Mouse (Mus musculus) forebrain, embryonic 15.5 days (tissue): ENCODE measurements at regions not wholly inside any gene's neighbourhood (a gene's known extent, or its start where the extent isn't known, plus 50 kb on each side); places are given as distances from the start of the nearest gene placed in this dataset.

Experiments
- ATAC-seq: fragments of 200-750 bp; cut with Nextera tagmentation; replicated peaks from 2 replicates; pipeline ENCODE4 v1.8.0; 2017; ENCODE audit warnings: mild to moderate bottlenecking, moderate TSS enrichment, moderate library complexity
- H3K27ac ChIP-seq: fragments of 300-500 bp; sonication (generic); replicated peaks from 2 replicates; pipeline ENCODE4 v1.5.1; 2015; ENCODE audit warnings: mild to moderate bottlenecking, inconsistent platforms
- H3K27me3 ChIP-seq: fragments of 300-500 bp; sonication (generic); 2 replicates; pipeline ENCODE4 v1.6.1; 2015; ENCODE audit warnings: inconsistent platforms
- H3K36me3 ChIP-seq: fragments of 300-500 bp; sonication (generic); 2 replicates; pipeline ENCODE4 v1.6.1; 2015; ENCODE audit warnings: mild to moderate bottlenecking, inconsistent platforms
- H3K4me1 ChIP-seq: fragments of 300-500 bp; sonication (generic); 2 replicates; pipeline ENCODE4 v1.6.1; 2015; ENCODE audit warnings: inconsistent platforms
- H3K4me2 ChIP-seq: fragments of 300-500 bp; sonication (generic); replicated peaks from 2 replicates; pipeline ENCODE4 v1.6.1; 2015; ENCODE audit warnings: mild to moderate bottlenecking, inconsistent platforms
- H3K4me3 ChIP-seq: fragments of 300-500 bp; sonication (generic); 2 replicates; pipeline ENCODE4 v1.5.1; 2015; ENCODE audit warnings: mild to moderate bottlenecking, inconsistent platforms
- H3K9ac ChIP-seq: fragments of 300-500 bp; sonication (generic); replicated peaks from 2 replicates; pipeline ENCODE4 v1.6.1; 2015; ENCODE audit warnings: mild to moderate bottlenecking, inconsistent platforms
- H3K9me3 ChIP-seq: fragments of 300-500 bp; sonication (generic); 2 replicates; pipeline ENCODE4 v1.6.1; 2016; ENCODE audit warnings: inconsistent platforms
- WGBS: fragments of 180-500 bp; shearing (Covaris S2); methylation state at CpG from one replicate; pipeline ENCODE4 v1.1.7; 2015; ENCODE audit warnings: mixed read lengths; 5-methylcytosine and 5-hydroxymethylcytosine counted together

GRCm38 (mm10) chr9:47134479-47134878, 135.9 kb downstream of the Gm4791 start:
- no peaks in the 10 kb centered on the region for H3K36me3 ChIP-seq
- no peak overlapping the region for H3K9ac ChIP-seq
- H3K4me1 ChIP-seq: no peaks in the 10 kb centered on the region
- H3K4me2 ChIP-seq: no peak overlapping the region
- 83% methylated on average over 4 of the region's 4 CpGs for WGBS
- H3K27me3 ChIP-seq: no peaks in the 10 kb centered on the region
- no peak overlapping the region for H3K4me3 ChIP-seq
- ATAC-seq: no peak
- H3K27ac ChIP-seq: no peak overlapping the region
- no peaks in the 10 kb centered on the region for H3K9me3 ChIP-seq

GRCm38 (mm10) chr9:47136641-47137040, 138.1 kb downstream of the Gm4791 start:
- H3K4me1 ChIP-seq: no peaks in the 10 kb centered on the region
- H3K27ac ChIP-seq: no peak overlapping the region
- ATAC-seq: no peak
- H3K9ac ChIP-seq: no peak overlapping the region
- H3K27me3 ChIP-seq: no peaks in the 10 kb centered on the region
- H3K4me3 ChIP-seq: no peak overlapping the region
- no peaks in the 10 kb centered on the region for H3K36me3 ChIP-seq
- WGBS: 96% methylated on average over 5 of the region's 5 CpGs
- no peaks in the 10 kb centered on the region for H3K9me3 ChIP-seq
- H3K4me2 ChIP-seq: no peak overlapping the region

GRCm38 (mm10) chr9:47153471-47153870, 154.9 kb downstream of the Gm4791 start:
- no peak overlapping the region for H3K9ac ChIP-seq
- WGBS: 55% methylated on average over 7 of the region's 7 CpGs
- no peak overlapping the region for H3K27ac ChIP-seq
- H3K9me3 ChIP-seq: no peaks in the 10 kb centered on the region
- H3K27me3 ChIP-seq: no peaks in the 10 kb centered on the region
- H3K4me2 ChIP-seq: no peak overlapping the region
- H3K4me3 ChIP-seq: no peak overlapping the region
- H3K36me3 ChIP-seq: no peaks in the 10 kb centered on the region
- no peak for ATAC-seq
- no peaks in the 10 kb centered on the region for H3K4me1 ChIP-seq

GRCm38 (mm10) chr9:47165480-47166131, 167.1 kb downstream of the Gm4791 start:
- H3K36me3 ChIP-seq: no peaks in the 10 kb centered on the region
- no peak overlapping the region for H3K4me2 ChIP-seq
- H3K9ac ChIP-seq: no peak overlapping the region
- no peak for ATAC-seq
- no peaks in the 10 kb centered on the region for H3K4me1 ChIP-seq
- no peak overlapping the region for H3K4me3 ChIP-seq
- no peak overlapping the region for H3K27ac ChIP-seq
- no peaks in the 10 kb centered on the region for H3K27me3 ChIP-seq
- WGBS: 54% methylated on average over 8 of the region's 8 CpGs
- no peaks in the 10 kb centered on the region for H3K9me3 ChIP-seq

- Histone ChIP-seq H3K4me1 (no peaks in the 10 kb centered on the region), H3K9ac (no peak overlapping the region), H3K27me3 (no peaks in the 10 kb centered on the region), H3K27ac (no peak overlapping the region), H3K36me3 (no peaks in the 10 kb centered on the region), H3K4me3 (no peak overlapping the region), H3K9me3 (no peaks in the 10 kb centered on the region), H3K4me2 (no peak overlapping the region)
- WGBS: 67% methylated on average over 20 of the region's 20 CpGs
- no peak for ATAC-seq
Measured at GRCm38 (mm10) chr9:47167681-47168240, 169.2 kb downstream of the Gm4791 start.

GRCm38 (mm10) chr9:47176044-47176443, 177.5 kb downstream of the Gm4791 start:
- WGBS: 95% methylated on average over 4 of the region's 4 CpGs
- no peaks in the 10 kb centered on the region for H3K27me3 ChIP-seq
- H3K4me1 ChIP-seq: no peaks in the 10 kb centered on the region
- no peaks in the 10 kb centered on the region for H3K36me3 ChIP-seq
- H3K27ac ChIP-seq: no peak overlapping the region
- H3K4me3 ChIP-seq: no peak overlapping the region
- 0 out of 2 replicates have a peak, but pooled peaks cover 3% of the 10 kb centered on the region for H3K9me3 ChIP-seq
- H3K4me2 ChIP-seq: no peak overlapping the region
- no peak for ATAC-seq
- no peak overlapping the region for H3K9ac ChIP-seq

GRCm38 (mm10) chr9:47218101-47218500, 219.6 kb downstream of the Gm4791 start:
- H3K36me3 ChIP-seq: no peaks in the 10 kb centered on the region
- no peak overlapping the region for H3K4me3 ChIP-seq
- no peaks in the 10 kb centered on the region for H3K27me3 ChIP-seq
- H3K4me2 ChIP-seq: no peak overlapping the region
- H3K4me1 ChIP-seq: no peaks in the 10 kb centered on the region
- no peak overlapping the region for H3K9ac ChIP-seq
- 37% methylated on average over 3 of the region's 3 CpGs for WGBS
- H3K9me3 ChIP-seq: no peaks in the 10 kb centered on the region
- H3K27ac ChIP-seq: no peak overlapping the region
- ATAC-seq: no peak

GRCm38 (mm10) chr9:47223536-47223935, 225.0 kb downstream of the Gm4791 start:
- ATAC-seq: no peak
- H3K9me3 ChIP-seq: no peaks in the 10 kb centered on the region
- peaks cover 6% of the 10 kb centered on the region; the same call in 1 of the 2 replicates for H3K4me1 ChIP-seq
- H3K4me2 ChIP-seq: no peak overlapping the region
- H3K27me3 ChIP-seq: no peaks in the 10 kb centered on the region
- no peak overlapping the region for H3K9ac ChIP-seq
- H3K36me3 ChIP-seq: no peaks in the 10 kb centered on the region
- WGBS: 87% methylated on average over 2 of the region's 2 CpGs
- no peak overlapping the region for H3K27ac ChIP-seq
- no peak overlapping the region for H3K4me3 ChIP-seq

- H3K36me3 ChIP-seq: no peaks in the 10 kb centered on the region
- ATAC-seq: no peak
- H3K27me3 ChIP-seq: no peaks in the 10 kb centered on the region
- 90% methylated on average over 1 of the region's 1 CpGs for WGBS
- no peak overlapping the region for H3K4me2 ChIP-seq
- H3K4me3 ChIP-seq: no peak overlapping the region
- H3K27ac ChIP-seq: no peak overlapping the region
- H3K4me1 ChIP-seq: peaks cover 6% of the 10 kb centered on the region; the same call in 1 of the 2 replicates
- H3K9ac ChIP-seq: no peak overlapping the region
- no peaks in the 10 kb centered on the region for H3K9me3 ChIP-seq
Measured at GRCm38 (mm10) chr9:47224249-47224648, 225.7 kb downstream of the Gm4791 start.

- H3K27ac ChIP-seq: no peak overlapping the region
- whole genome bisulfite sequencing: 76% methylated on average over 16 of the region's 16 CpGs
- no peaks in the 10 kb centered on the region for H3K36me3 ChIP-seq
- no peaks in the 10 kb centered on the region for H3K9me3 ChIP-seq
- H3K4me3 ChIP-seq: no peak overlapping the region
- no peak overlapping the region for H3K4me2 ChIP-seq
- ATAC-seq: no peak
- peaks cover 6% of the 10 kb centered on the region; the same call in 1 of the 2 replicates for H3K4me1 ChIP-seq
- H3K27me3 ChIP-seq: no peaks in the 10 kb centered on the region
- no peak overlapping the region for H3K9ac ChIP-seq
Measured at GRCm38 (mm10) chr9:47226476-47227271, 228.1 kb downstream of the Gm4791 start.

GRCm38 (mm10) chr9:47227298-47227697, 228.8 kb downstream of the Gm4791 start:
- H3K4me1 ChIP-seq: peaks cover 6% of the 10 kb centered on the region; the same call in 1 of the 2 replicates
- H3K9me3 ChIP-seq: no peaks in the 10 kb centered on the region
- no peak for ATAC-seq
- H3K4me2 ChIP-seq: no peak overlapping the region
- H3K4me3 ChIP-seq: no peak overlapping the region
- no peak overlapping the region for H3K9ac ChIP-seq
- no peak overlapping the region for H3K27ac ChIP-seq
- WGBS: 81% methylated on average over 8 of the region's 8 CpGs
- no peaks in the 10 kb centered on the region for H3K36me3 ChIP-seq
- H3K27me3 ChIP-seq: no peaks in the 10 kb centered on the region

- Histone ChIP-seq H3K36me3 (no peaks in the 10 kb centered on the region), H3K4me2 (no peak overlapping the region), H3K9ac (no peak overlapping the region), H3K4me1 (peaks cover 6% of the 10 kb centered on the region; the same call in 1 of the 2 replicates), H3K9me3 (no peaks in the 10 kb centered on the region), H3K27ac (no peak overlapping the region), H3K27me3 (no peaks in the 10 kb centered on the region), H3K4me3 (no peak overlapping the region)
- no peak for ATAC-seq
- WGBS: 81% methylated on average over 5 of the region's 5 CpGs
Measured at GRCm38 (mm10) chr9:47228736-47229135, 230.2 kb downstream of the Gm4791 start.
